Mouse (Mus musculus) E14TG2a.4 (cell line): ENCODE results near the gene Hist1h1t.

ENCODE experiments used
- H3K27me3 ChIP-seq: 2 replicates; pipeline ENCODE4 v1.6.1; 2014; ENCODE audit warnings: low read length, control low read depth; ENCODE audit not compliant: insufficient read depth
- H3K36me3 ChIP-seq: 2 replicates; pipeline ENCODE4 v1.6.1; 2014; ENCODE audit warnings: low read length, control low read depth; ENCODE audit not compliant: insufficient read depth
- H3K4me1 ChIP-seq: replicated peaks from 2 replicates; pipeline ENCODE4 v1.6.1; 2014; ENCODE audit warnings: low read depth, low read length, control low read depth
- H3K4me3 ChIP-seq: replicated peaks from 2 replicates; pipeline ENCODE4 v1.5.1; 2014; ENCODE audit warnings: mild to moderate bottlenecking, low read length
- H3K9me3 ChIP-seq: 2 replicates; pipeline ENCODE4 v1.6.1; 2014; ENCODE audit warnings: low read length, control low read depth
- CTCF ChIP-seq: conservative IDR thresholded peaks from 2 replicates; pipeline ENCODE4 v1.5.1; 2014; ENCODE audit warnings: low read length
- NANOG ChIP-seq: IDR thresholded peaks from 2 replicates; pipeline ENCODE4 v1.6.1; 2014; ENCODE audit warnings: borderline replicate concordance, low read length, mixed read lengths
- POU5F1 ChIP-seq: IDR thresholded peaks from 2 replicates; pipeline ENCODE4 v1.6.1; 2014; ENCODE audit warnings: low read length, borderline replicate concordance

Hist1h1t gene

DNA sequence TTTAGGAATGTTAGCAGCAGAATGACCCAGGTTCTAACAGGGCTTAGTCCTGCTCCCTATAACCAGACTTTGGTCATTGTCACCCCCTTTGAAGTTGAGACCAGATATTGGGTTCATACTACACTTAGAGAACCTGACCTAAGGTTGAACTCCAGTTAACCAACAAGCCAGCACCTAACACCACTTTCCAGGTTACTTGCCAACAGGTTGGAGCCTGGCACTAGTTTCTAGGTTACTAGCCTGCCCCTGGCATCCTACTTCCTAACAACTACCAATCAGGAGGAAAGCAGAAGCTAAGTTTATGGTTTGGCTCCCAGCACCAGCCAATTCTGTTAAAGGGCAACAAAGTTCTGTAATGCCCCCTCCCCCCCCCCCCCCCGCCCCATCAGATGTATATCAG is 29.6 kb downstream of the Hist1h1t start:
- TF ChIP-seq CTCF (no peak), NANOG (no peak), POU5F1 (no peak)
- no peaks in the 10 kb centered on the region for H3K9me3 ChIP-seq
- peaks cover 21% of the 10 kb centered on the region for H3K27me3 ChIP-seq
- peaks cover 5% of the 10 kb centered on the region; the same call in 1 of the 2 replicates for H3K4me1 ChIP-seq
- no peaks in the 10 kb centered on the region for H3K36me3 ChIP-seq
- H3K4me3 ChIP-seq, result no peak overlapping the region

- TF ChIP-seq POU5F1 (no peak), CTCF (no peak), NANOG (no peak)
- Histone ChIP-seq H3K9me3 (no peaks in the 10 kb centered on the region), H3K4me1 (peaks cover 5% of the 10 kb centered on the region; the same call in 1 of the 2 replicates), H3K4me3 (no peak overlapping the region), H3K27me3 (peaks cover 21% of the 10 kb centered on the region), H3K36me3 (no peaks in the 10 kb centered on the region)
Measured at GRCm38 (mm10) chr13:23728472-23729191, 33.0 kb downstream of the Hist1h1t start.

DNA sequence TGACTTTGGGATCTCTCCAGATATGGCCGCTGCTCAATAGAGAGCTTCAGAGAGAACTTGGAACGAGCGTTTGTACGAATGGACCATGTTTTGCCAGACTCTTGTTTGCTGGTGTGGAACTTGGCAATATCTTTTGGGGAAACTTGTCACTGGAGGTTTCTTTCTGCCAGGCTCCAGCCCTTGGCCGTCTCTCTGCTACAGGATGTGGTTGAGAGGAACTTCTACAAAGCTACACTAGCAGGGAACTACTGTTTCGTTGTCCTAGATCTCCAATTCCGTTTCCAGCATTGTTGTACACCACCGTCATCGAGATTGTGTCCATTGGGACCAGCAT is 33.5 kb downstream of the Hist1h1t start:
- TF ChIP-seq POU5F1 (no peak), NANOG (no peak), CTCF (no peak)
- H3K27me3 ChIP-seq, result peaks cover 17% of the 10 kb centered on the region
- no peak overlapping the region for H3K4me3 ChIP-seq
- H3K36me3 ChIP-seq, result no peaks in the 10 kb centered on the region
- H3K4me1 ChIP-seq, result peaks cover 5% of the 10 kb centered on the region; the same call in 1 of the 2 replicates
- H3K9me3 ChIP-seq, result no peaks in the 10 kb centered on the region

DNA sequence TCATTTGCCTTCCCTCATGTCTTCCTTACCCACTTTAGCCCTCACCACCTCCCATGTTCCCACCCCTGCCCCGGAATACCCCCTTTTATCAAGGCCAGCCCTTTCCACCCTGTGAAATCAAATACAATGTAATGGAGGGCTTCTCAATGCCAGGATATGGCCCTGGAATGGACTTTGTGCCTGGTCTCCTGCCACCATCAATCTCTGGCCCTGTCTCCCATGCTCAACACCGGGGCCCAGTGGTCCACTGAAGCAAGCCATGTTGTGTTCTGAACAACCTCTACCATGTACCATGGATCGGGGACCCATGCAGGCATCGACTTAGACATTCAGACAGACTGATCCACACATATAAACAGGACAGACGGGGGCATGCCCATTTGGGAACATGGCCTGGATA is 34.1 kb downstream of the Hist1h1t start:
- H3K9me3 ChIP-seq, result no peaks in the 10 kb centered on the region
- no peak for TF ChIP-seq NANOG
- no peak for TF ChIP-seq POU5F1
- no peak for TF ChIP-seq CTCF
- peaks cover 17% of the 10 kb centered on the region for H3K27me3 ChIP-seq
- no peaks in the 10 kb centered on the region for H3K36me3 ChIP-seq
- peaks cover 5% of the 10 kb centered on the region; the same call in 1 of the 2 replicates for H3K4me1 ChIP-seq
- no peak overlapping the region for H3K4me3 ChIP-seq

DNA sequence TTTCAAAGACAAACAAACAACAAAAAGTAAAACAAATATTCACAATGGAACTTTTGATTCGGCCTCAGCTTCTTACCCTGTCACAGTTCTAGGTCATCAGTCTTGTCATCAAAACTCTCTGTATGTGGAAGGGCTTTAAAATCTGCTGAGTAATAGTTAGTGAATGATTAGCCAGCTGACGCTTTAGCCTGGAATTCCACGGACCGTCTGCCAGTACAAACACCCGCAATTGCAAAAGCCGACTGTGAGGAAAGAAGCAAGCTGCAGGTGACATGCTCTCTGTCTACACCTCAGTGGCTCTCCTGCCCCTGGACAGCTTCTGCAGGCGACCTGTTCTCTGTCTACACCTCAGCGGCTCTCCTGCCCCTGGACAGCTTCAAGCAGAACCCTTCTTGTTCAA is 34.9 kb downstream of the Hist1h1t start:
- Histone ChIP-seq H3K9me3 (no peaks in the 10 kb centered on the region), H3K4me3 (no peak overlapping the region), H3K36me3 (no peaks in the 10 kb centered on the region), H3K27me3 (peaks cover 17% of the 10 kb centered on the region), H3K4me1 (peaks cover 5% of the 10 kb centered on the region; the same call in 1 of the 2 replicates)
- TF ChIP-seq CTCF (no peak), NANOG (no peak), POU5F1 (no peak)

- Histone ChIP-seq H3K27me3 (peaks cover 15% of the 10 kb centered on the region), H3K9me3 (no peaks in the 10 kb centered on the region), H3K4me3 (no peak overlapping the region), H3K36me3 (no peaks in the 10 kb centered on the region), H3K4me1 (peaks cover 9% of the 10 kb centered on the region)
- TF ChIP-seq POU5F1 (no peak), CTCF (peak; percentile 68)
Measured at GRCm38 (mm10) chr13:23732156-23732804, 36.7 kb downstream of the Hist1h1t start.

GRCm38 (mm10) chr13:23737091-23737490 is 41.5 kb downstream of the Hist1h1t start:
- no peak overlapping the region for H3K4me3 ChIP-seq
- TF ChIP-seq CTCF, result no peak
- TF ChIP-seq NANOG, result no peak
- TF ChIP-seq POU5F1, result no peak
- no peaks in the 10 kb centered on the region for H3K36me3 ChIP-seq
- no peaks in the 10 kb centered on the region for H3K9me3 ChIP-seq
- H3K4me1 ChIP-seq, result peaks cover 13% of the 10 kb centered on the region
- H3K27me3 ChIP-seq, result no peaks in the 10 kb centered on the region

DNA sequence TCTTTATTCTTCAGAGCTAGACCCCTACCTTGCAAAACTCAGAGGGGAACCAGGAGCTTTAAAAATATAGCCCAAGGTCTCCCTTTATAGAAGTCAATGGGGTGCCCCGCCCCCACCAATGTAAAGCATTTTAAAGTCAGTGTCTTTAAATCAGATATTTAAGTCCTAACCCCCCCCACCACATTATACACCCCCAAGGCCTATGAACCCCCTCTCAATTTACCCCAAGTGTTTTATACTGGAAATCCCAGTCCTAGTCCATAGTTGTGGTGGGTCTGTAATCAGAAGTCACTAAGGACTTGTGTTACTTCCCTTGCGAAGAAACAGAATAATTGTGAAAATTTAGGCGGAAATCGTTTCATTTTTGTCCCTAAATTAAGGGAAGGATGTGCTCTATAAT is 42.4 kb downstream of the Hist1h1t start:
- no peaks in the 10 kb centered on the region for H3K36me3 ChIP-seq
- no peaks in the 10 kb centered on the region for H3K9me3 ChIP-seq

More for the DNA sequence above, 42.4 kb downstream of the Hist1h1t start:
- peak overlapping the region; percentile 81 for H3K4me3 ChIP-seq
- TF ChIP-seq POU5F1 (no peak), NANOG (no peak), CTCF (no peak)
- peaks cover 16% of the 10 kb centered on the region for H3K4me1 ChIP-seq
- H3K27me3 ChIP-seq, result no peaks in the 10 kb centered on the region
